Mouse (Mus musculus): ENCODE results near the gene Gnpnat1. TPM values are rescaled to one million over a fixed set of nuclear protein-coding genes. Genes with fewer than 3 reads are reported as not detected.

The Gnpnat1 gene
- polyA plus RNA-seq, 1 experiment from 2014 or later: 36.8 TPM

- Histone ChIP-seq H3K27ac (ENCODE audit: low read depth, low read length) (no peak overlapping the region), H3K9me3 (replicated peaks; ENCODE audit: control insufficient read depth, low read length) (0 out of 2 replicates have a peak, but pooled peaks cover 2% of the 10 kb centered on the region), H3K9ac (ENCODE audit: low read depth, low read length) (no peak overlapping the region), H3K4me1 (ENCODE audit: control insufficient read depth, insufficient read depth, low read length) (no peaks in the 10 kb centered on the region), H3K4me2 (no peak overlapping the region), H3K36me3 (ENCODE audit: control insufficient read depth, insufficient read depth, low read length) (no peaks in the 10 kb centered on the region), H3K27me3 (ENCODE audit: control insufficient read depth, insufficient read depth, low read length) (no peaks in the 10 kb centered on the region), H3K4me3 (ENCODE audit: low read depth, low read length) (no peak overlapping the region)
- 7% methylated on average over 5 of the region's 5 CpGs for WGBS (ENCODE audit: insufficient replicate concordance)
- no peak for ATAC-seq (replicated peaks; ENCODE audit: insufficient number of reproducible peaks, low FRiP score, low TSS enrichment)
Observed at GRCm38 (mm10) chr14:45423220-45423619, 18.5 kb upstream of the Gnpnat1 start.

GRCm38 (mm10) chr14:45422371-45422770 is 17.7 kb upstream of the Gnpnat1 start:
- no peak overlapping the region for H3K4me3 ChIP-seq (ENCODE audit: low read depth, low read length)
- WGBS (ENCODE audit: insufficient replicate concordance): 60% methylated on average over 4 of the region's 4 CpGs
- no peak overlapping the region for H3K4me2 ChIP-seq
- H3K27ac ChIP-seq (ENCODE audit: low read depth, low read length): no peak overlapping the region
- 0 out of 2 replicates have a peak, but pooled peaks have one; percentile 14 for ATAC-seq (replicated peaks; ENCODE audit: insufficient number of reproducible peaks, low FRiP score, low TSS enrichment)
- 0 out of 2 replicates have a peak, but pooled peaks cover 2% of the 10 kb centered on the region for H3K9me3 ChIP-seq (replicated peaks; ENCODE audit: control insufficient read depth, low read length)
- no peak overlapping the region for H3K9ac ChIP-seq (ENCODE audit: low read depth, low read length)
- H3K36me3 ChIP-seq (ENCODE audit: control insufficient read depth, insufficient read depth, low read length): no peaks in the 10 kb centered on the region
- no peaks in the 10 kb centered on the region for H3K4me1 ChIP-seq (ENCODE audit: control insufficient read depth, insufficient read depth, low read length)
- no peaks in the 10 kb centered on the region for H3K27me3 ChIP-seq (ENCODE audit: control insufficient read depth, insufficient read depth, low read length)

- 70% methylated on average over 4 of the region's 4 CpGs for WGBS (ENCODE audit: insufficient replicate concordance)
- Histone ChIP-seq H3K36me3 (ENCODE audit: control insufficient read depth, insufficient read depth, low read length) (no peaks in the 10 kb centered on the region), H3K4me2 (no peak overlapping the region), H3K4me3 (ENCODE audit: low read depth, low read length) (no peak overlapping the region), H3K4me1 (ENCODE audit: control insufficient read depth, insufficient read depth, low read length) (no peaks in the 10 kb centered on the region), H3K27me3 (ENCODE audit: control insufficient read depth, insufficient read depth, low read length) (no peaks in the 10 kb centered on the region), H3K9me3 (replicated peaks; ENCODE audit: control insufficient read depth, low read length) (no peaks in the 10 kb centered on the region), H3K27ac (ENCODE audit: low read depth, low read length) (no peak overlapping the region), H3K9ac (ENCODE audit: low read depth, low read length) (no peak overlapping the region)
- ATAC-seq (replicated peaks; ENCODE audit: insufficient number of reproducible peaks, low FRiP score, low TSS enrichment): no peak
Observed at GRCm38 (mm10) chr14:45419323-45419722, 14.6 kb upstream of the Gnpnat1 start.

- no peak overlapping the region for H3K4me3 ChIP-seq (ENCODE audit: low read depth, low read length)
- no peak overlapping the region for H3K4me2 ChIP-seq
- H3K9me3 ChIP-seq (replicated peaks; ENCODE audit: control insufficient read depth, low read length): no peaks in the 10 kb centered on the region
- no peak overlapping the region for H3K27ac ChIP-seq (ENCODE audit: low read depth, low read length)
- WGBS (ENCODE audit: insufficient replicate concordance): 74% methylated on average over 3 of the region's 3 CpGs
- H3K36me3 ChIP-seq (ENCODE audit: control insufficient read depth, insufficient read depth, low read length): no peaks in the 10 kb centered on the region
- H3K4me1 ChIP-seq (ENCODE audit: control insufficient read depth, insufficient read depth, low read length): no peaks in the 10 kb centered on the region
- no peaks in the 10 kb centered on the region for H3K27me3 ChIP-seq (ENCODE audit: control insufficient read depth, insufficient read depth, low read length)
- H3K9ac ChIP-seq (ENCODE audit: low read depth, low read length): no peak overlapping the region
- ATAC-seq (replicated peaks; ENCODE audit: insufficient number of reproducible peaks, low FRiP score, low TSS enrichment): no peak
Observed at GRCm38 (mm10) chr14:45418553-45418952, 13.8 kb upstream of the Gnpnat1 start.

- no peak overlapping the region for H3K4me3 ChIP-seq (ENCODE audit: low read depth, low read length)
- 85% methylated on average over 4 of the region's 4 CpGs for WGBS (ENCODE audit: insufficient replicate concordance)
- no peak overlapping the region for H3K4me2 ChIP-seq
- no peak for ATAC-seq (replicated peaks; ENCODE audit: insufficient number of reproducible peaks, low FRiP score, low TSS enrichment)
- H3K27ac ChIP-seq (ENCODE audit: low read depth, low read length): no peak overlapping the region
- H3K27me3 ChIP-seq (ENCODE audit: control insufficient read depth, insufficient read depth, low read length): no peaks in the 10 kb centered on the region
- no peaks in the 10 kb centered on the region for H3K9me3 ChIP-seq (replicated peaks; ENCODE audit: control insufficient read depth, low read length)
- H3K4me1 ChIP-seq (ENCODE audit: control insufficient read depth, insufficient read depth, low read length): no peaks in the 10 kb centered on the region
- no peaks in the 10 kb centered on the region for H3K36me3 ChIP-seq (ENCODE audit: control insufficient read depth, insufficient read depth, low read length)
- H3K9ac ChIP-seq (ENCODE audit: low read depth, low read length): no peak overlapping the region
Observed at GRCm38 (mm10) chr14:45416265-45416664, 11.6 kb upstream of the Gnpnat1 start.

GRCm38 (mm10) chr14:45403651-45404050 is 1.1 kb downstream of the Gnpnat1 start:
- Histone ChIP-seq H3K4me2 (no peak overlapping the region), H3K36me3 (ENCODE audit: control insufficient read depth, insufficient read depth, low read length) (no peaks in the 10 kb centered on the region), H3K4me1 (ENCODE audit: control insufficient read depth, insufficient read depth, low read length) (no peaks in the 10 kb centered on the region), H3K9ac (ENCODE audit: low read depth, low read length) (no peak overlapping the region), H3K9me3 (replicated peaks; ENCODE audit: control insufficient read depth, low read length) (no peaks in the 10 kb centered on the region), H3K4me3 (ENCODE audit: low read depth, low read length) (no peak overlapping the region), H3K27ac (ENCODE audit: low read depth, low read length) (no peak overlapping the region), H3K27me3 (ENCODE audit: control insufficient read depth, insufficient read depth, low read length) (no peaks in the 10 kb centered on the region)
- ATAC-seq (replicated peaks; ENCODE audit: insufficient number of reproducible peaks, low FRiP score, low TSS enrichment): no peak
- WGBS (ENCODE audit: insufficient replicate concordance): 82% methylated on average over 7 of the region's 7 CpGs

GRCm38 (mm10) chr14:45399836-45400235 is 4.9 kb downstream of the Gnpnat1 start:
- no peaks in the 10 kb centered on the region for H3K27me3 ChIP-seq (ENCODE audit: control insufficient read depth, insufficient read depth, low read length)
- no peaks in the 10 kb centered on the region for H3K9me3 ChIP-seq (replicated peaks; ENCODE audit: control insufficient read depth, low read length)
- 79% methylated on average over 3 of the region's 3 CpGs for WGBS (ENCODE audit: insufficient replicate concordance)
- no peaks in the 10 kb centered on the region for H3K4me1 ChIP-seq (ENCODE audit: control insufficient read depth, insufficient read depth, low read length)
- no peak for ATAC-seq (replicated peaks; ENCODE audit: insufficient number of reproducible peaks, low FRiP score, low TSS enrichment)
- no peak overlapping the region for H3K4me2 ChIP-seq
- H3K36me3 ChIP-seq (ENCODE audit: control insufficient read depth, insufficient read depth, low read length): no peaks in the 10 kb centered on the region
- H3K4me3 ChIP-seq (ENCODE audit: low read depth, low read length): no peak overlapping the region
- no peak overlapping the region for H3K9ac ChIP-seq (ENCODE audit: low read depth, low read length)
- no peak overlapping the region for H3K27ac ChIP-seq (ENCODE audit: low read depth, low read length)

- Histone ChIP-seq H3K36me3 (ENCODE audit: control insufficient read depth, insufficient read depth, low read length) (no peaks in the 10 kb centered on the region), H3K9me3 (replicated peaks; ENCODE audit: control insufficient read depth, low read length) (no peaks in the 10 kb centered on the region), H3K27ac (ENCODE audit: low read depth, low read length) (peak overlapping the region; percentile 86), H3K9ac (ENCODE audit: low read depth, low read length) (peak overlapping the region; percentile 93), H3K4me1 (ENCODE audit: control insufficient read depth, insufficient read depth, low read length) (peaks cover 8% of the 10 kb centered on the region), H3K4me3 (ENCODE audit: low read depth, low read length) (peak overlapping the region; percentile 81), H3K27me3 (ENCODE audit: control insufficient read depth, insufficient read depth, low read length) (no peaks in the 10 kb centered on the region), H3K4me2 (peak overlapping the region; percentile 82)
- ATAC-seq (replicated peaks; ENCODE audit: insufficient number of reproducible peaks, low FRiP score, low TSS enrichment): peak; percentile 14; the same call in 1 of the 2 replicates
- WGBS (ENCODE audit: insufficient replicate concordance): 30% methylated on average over 3 of the region's 3 CpGs
Observed at GRCm38 (mm10) chr14:45389194-45389593, 15.5 kb downstream of the Gnpnat1 start.

GRCm38 (mm10) chr14:45388345-45389181 is 16.1 kb downstream of the Gnpnat1 start:
- H3K9me3 ChIP-seq (replicated peaks; ENCODE audit: control insufficient read depth, low read length): no peaks in the 10 kb centered on the region
- H3K27ac ChIP-seq (ENCODE audit: low read depth, low read length): peak overlapping the region; percentile 86
- H3K9ac ChIP-seq (ENCODE audit: low read depth, low read length): peak overlapping the region; percentile 93
- no peaks in the 10 kb centered on the region for H3K36me3 ChIP-seq (ENCODE audit: control insufficient read depth, insufficient read depth, low read length)
- no peaks in the 10 kb centered on the region for H3K27me3 ChIP-seq (ENCODE audit: control insufficient read depth, insufficient read depth, low read length)
- ATAC-seq (replicated peaks; ENCODE audit: insufficient number of reproducible peaks, low FRiP score, low TSS enrichment): peak; percentile 98
- H3K4me2 ChIP-seq: peak overlapping the region; percentile 82
- peaks cover 8% of the 10 kb centered on the region for H3K4me1 ChIP-seq (ENCODE audit: control insufficient read depth, insufficient read depth, low read length)
- H3K4me3 ChIP-seq (ENCODE audit: low read depth, low read length): peak overlapping the region; percentile 81
- WGBS (ENCODE audit: insufficient replicate concordance): 1% methylated on average over 63 of the region's 71 CpGs
